Mouse (Mus musculus) limb, embryonic 10.5 days (tissue): ENCODE measurements around the gene Vezf1. TPM values are rescaled to one million over a fixed set of nuclear protein-coding genes. Genes with fewer than 3 reads are reported as not detected.

Experiments used
- DNase-seq: peaks from one replicate; pipeline ENCODE4 v3.0.0-alpha.2; 2017; ENCODE audit warnings: low spot score
- H3K27ac ChIP-seq: fragments of 300-500 bp; sonication (generic); 2 replicates; pipeline ENCODE4 v1.5.1; 2016; ENCODE audit warnings: mild to moderate bottlenecking
- H3K27me3 ChIP-seq: fragments of 300-500 bp; sonication (generic); 2 replicates; pipeline ENCODE4 v1.6.1; 2016; ENCODE audit warnings: low read depth, mild to moderate bottlenecking; ENCODE audit not compliant: poor library complexity, severe bottlenecking
- H3K36me3 ChIP-seq: fragments of 300-500 bp; sonication (generic); 2 replicates; pipeline ENCODE4 v1.6.1; 2016; ENCODE audit warnings: mild to moderate bottlenecking, moderate library complexity
- H3K4me1 ChIP-seq: fragments of 300-500 bp; sonication (generic); 2 replicates; pipeline ENCODE4 v1.6.1; 2016
- H3K4me3 ChIP-seq: fragments of 300-500 bp; sonication (generic); 2 replicates; pipeline ENCODE4 v1.5.1; 2016; ENCODE audit warnings: mild to moderate bottlenecking, moderate library complexity
- H3K9me3 ChIP-seq: fragments of 300-500 bp; sonication (generic); replicated peaks from 2 replicates; pipeline ENCODE4 v1.6.1; 2016; ENCODE audit warnings: mild to moderate bottlenecking
- WGBS: fragments of 180-500 bp; shearing (Covaris S2); methylation state at CpG from one replicate; pipeline ENCODE4 v1.1.7; 2016; 5-methylcytosine and 5-hydroxymethylcytosine counted together
- polyA plus RNA-seq: library from polyadenylated mRNA; unstranded; fragments of >200 nt; fragmentation: Nextera tagmentation; extraction: Ambion mirVana; gene quantifications from 2 replicates; pipeline ENCODE4 v1.2.1, GENCODE M21; 2016

Gene Vezf1
- polyA plus RNA-seq, 1 experiment from 2014 or later, result 59.2 TPM

- no peaks in the 10 kb centered on the region for H3K9me3 ChIP-seq
- peaks cover 4% of the 10 kb centered on the region; the same call in 1 of the 2 replicates for H3K36me3 ChIP-seq
- H3K4me3 ChIP-seq, result no peak overlapping the region
- WGBS, result 86% methylated on average over 6 of the region's 7 CpGs
- DNase-seq, result no peak
- peaks cover 38% of the 10 kb centered on the region for H3K4me1 ChIP-seq
- 0 out of 2 replicates have a peak overlapping the region, but pooled peaks have one; percentile 21 for H3K27ac ChIP-seq
- H3K27me3 ChIP-seq, result no peaks in the 10 kb centered on the region
Observed at GRCm38 (mm10) chr11:88125483-88125882, 57.4 kb downstream of the Vezf1 start.

GRCm38 (mm10) chr11:88126306-88126793 is 58.3 kb downstream of the Vezf1 start:
- no peak for DNase-seq
- Histone ChIP-seq H3K36me3 (0 out of 2 replicates have a peak, but pooled peaks cover 1% of the 10 kb centered on the region), H3K27me3 (no peaks in the 10 kb centered on the region), H3K4me1 (peaks cover 39% of the 10 kb centered on the region), H3K4me3 (no peak overlapping the region), H3K9me3 (no peaks in the 10 kb centered on the region), H3K27ac (peak overlapping the region; percentile 51)
- 29% methylated on average over 5 of the region's 5 CpGs for WGBS

GRCm38 (mm10) chr11:88128461-88128860 is 60.4 kb downstream of the Vezf1 start:
- H3K4me1 ChIP-seq, result peaks cover 41% of the 10 kb centered on the region
- 92% methylated on average over 9 of the region's 9 CpGs for WGBS

GRCm38 (mm10) chr11:88129281-88129680 is 61.2 kb downstream of the Vezf1 start:
- no peak overlapping the region for H3K27ac ChIP-seq
- H3K36me3 ChIP-seq, result peaks cover 3% of the 10 kb centered on the region; the same call in 1 of the 2 replicates
- no peaks in the 10 kb centered on the region for H3K27me3 ChIP-seq
- no peak overlapping the region for H3K4me3 ChIP-seq
- H3K9me3 ChIP-seq, result no peaks in the 10 kb centered on the region
- DNase-seq, result no peak
- 71% methylated on average over 3 of the region's 3 CpGs for whole genome bisulfite sequencing
- peaks cover 35% of the 10 kb centered on the region for H3K4me1 ChIP-seq

More at GRCm38 (mm10) chr11:88128461-88128860, 60.4 kb downstream of the Vezf1 start:
- H3K9me3 ChIP-seq, result no peaks in the 10 kb centered on the region
- no peak overlapping the region for H3K4me3 ChIP-seq
- no peak overlapping the region for H3K27ac ChIP-seq
- no peaks in the 10 kb centered on the region for H3K36me3 ChIP-seq
- H3K27me3 ChIP-seq, result no peaks in the 10 kb centered on the region
- DNase-seq, result no peak

GRCm38 (mm10) chr11:88129935-88130334 is 61.9 kb downstream of the Vezf1 start:
- no peak for DNase-seq
- Histone ChIP-seq H3K4me3 (no peak overlapping the region), H3K27me3 (no peaks in the 10 kb centered on the region), H3K27ac (no peak overlapping the region), H3K36me3 (peaks cover 3% of the 10 kb centered on the region; the same call in 1 of the 2 replicates), H3K9me3 (no peaks in the 10 kb centered on the region), H3K4me1 (peaks cover 38% of the 10 kb centered on the region)
- WGBS, result 96% methylated on average over 10 of the region's 10 CpGs

GRCm38 (mm10) chr11:88131847-88132246 is 63.8 kb downstream of the Vezf1 start:
- H3K9me3 ChIP-seq, result no peaks in the 10 kb centered on the region
- no peaks in the 10 kb centered on the region for H3K27me3 ChIP-seq
- H3K4me1 ChIP-seq, result peaks cover 30% of the 10 kb centered on the region
- WGBS, result 66% methylated on average over 8 of the region's 8 CpGs
- peak overlapping the region; percentile 75 for H3K27ac ChIP-seq
- no peak for DNase-seq
- peaks cover 3% of the 10 kb centered on the region; the same call in 1 of the 2 replicates for H3K36me3 ChIP-seq
- no peak overlapping the region for H3K4me3 ChIP-seq

Other genes starting within 250 kb of the Vezf1 start
- gene Lpo, start 240.0 kb upstream of the Vezf1 start, polyA plus RNA-seq, result not detected in 2 replicates
- gene Mks1, start 215.1 kb upstream of the Vezf1 start, polyA plus RNA-seq, result 18.0 TPM in 2 replicates
- gene Epx, start 192.7 kb upstream of the Vezf1 start, polyA plus RNA-seq, result not detected in 2 replicates
- gene Olfr462, start 176.0 kb upstream of the Vezf1 start, polyA plus RNA-seq, result not detected in 2 replicates
- not detected in 2 replicates for gene Olfr463, start 170.9 kb upstream of the Vezf1 start, polyA plus RNA-seq
- gene Olfr464, start 147.3 kb upstream of the Vezf1 start, polyA plus RNA-seq, result not detected in 2 replicates
- gene Dynll2, start 80.7 kb upstream of the Vezf1 start, polyA plus RNA-seq, result 22.9 and 25.0 TPM in 2 replicates
- 365 and 415 TPM in 2 replicates for gene Srsf1, start 20.9 kb upstream of the Vezf1 start, polyA plus RNA-seq
- 15.0 and 22.6 TPM in 2 replicates for gene Cuedc1, start 29.8 kb downstream of the Vezf1 start, polyA plus RNA-seq
- 57.9 and 68.1 TPM in 2 replicates for gene Mrps23, start 136.1 kb downstream of the Vezf1 start, polyA plus RNA-seq
- gene Ccdc182, start 225.8 kb downstream of the Vezf1 start, polyA plus RNA-seq, result not detected in 2 replicates